Mouse (Mus musculus) stomach, postnatal 0 days (tissue): Measurements from ENCODE around the gene Mpnd.

Experiments
- CTCF ChIP-seq: IDR thresholded peaks from 2 replicates; pipeline ENCODE4 v1.5.1; 2016; ENCODE audit warnings: antibody characterized with exemption, low read depth, mild to moderate bottlenecking, moderate library complexity
- EP300 ChIP-seq: optimal IDR thresholded peaks from 2 replicates; pipeline ENCODE3; 2016; ENCODE audit warnings: antibody characterized with exemption

DNA sequence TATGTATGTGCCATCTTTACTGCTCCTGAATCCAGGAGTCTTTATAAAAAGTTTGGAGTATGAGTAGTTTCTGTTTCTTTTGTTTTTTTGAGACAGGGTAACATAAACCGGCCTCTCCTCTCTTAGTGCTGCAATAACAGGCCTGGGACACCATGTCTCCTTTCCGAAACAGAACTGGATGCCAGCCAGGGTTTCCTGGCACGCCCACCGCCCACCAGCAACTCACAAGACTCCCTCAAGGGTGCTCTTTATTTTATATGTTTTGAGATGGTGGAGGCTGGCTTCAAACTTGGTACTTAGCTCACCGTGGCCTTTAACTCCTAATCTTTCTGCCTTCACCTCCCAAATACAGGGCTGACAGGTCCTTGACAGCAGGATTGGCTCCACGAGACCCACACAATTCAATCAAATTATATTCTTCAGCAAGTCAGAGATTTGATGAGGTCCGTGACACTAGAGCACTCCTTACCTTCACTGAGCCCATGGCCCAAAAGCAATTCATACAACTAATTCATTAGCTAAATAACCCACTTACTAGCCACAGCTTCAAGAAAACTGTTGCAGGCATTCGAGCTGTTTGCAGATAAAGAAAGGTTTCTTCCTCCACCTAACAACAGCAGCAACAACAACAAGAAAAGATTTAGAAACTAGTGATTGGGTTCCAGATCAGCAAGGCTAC, 33.2 kb downstream of the Mpnd start:
- TF ChIP-seq CTCF (no peak), EP300 (no peak)
